Mouse (Mus musculus) thymus, adult 2 months (tissue): Measurements from ENCODE around the gene Crb3.

Experiments used
- CTCF ChIP-seq: fragments of 200-500 bp; IDR thresholded peaks from 2 replicates; pipeline ENCODE4 v1.5.1; 2012; ENCODE audit warnings: mild to moderate bottlenecking, control low read depth, low read length, moderate library complexity, borderline replicate concordance; ENCODE audit not compliant: control insufficient read depth, poor library complexity, insufficient read depth; ENCODE audit errors: extremely low read depth
- POLR2A ChIP-seq: fragments of 200-500 bp; IDR thresholded peaks from 2 replicates; pipeline ENCODE4 v1.6.1; 2012; ENCODE audit warnings: mild to moderate bottlenecking, low read length, control low read depth, moderate library complexity; ENCODE audit not compliant: control insufficient read depth, poor library complexity, insufficient read depth; ENCODE audit errors: extremely low read depth

- no peak for TF ChIP-seq POLR2A
- TF ChIP-seq CTCF, result no peak
Measured at GRCm38 (mm10) chr17:57059486-57059977, 627 bp downstream of the Crb3 start, which contains the start of gene Slc25a23.
